Mouse (Mus musculus) MEL (cell line): ENCODE data around the gene 2610021A01Rik. TPM values are rescaled to one million over a fixed set of nuclear protein-coding genes. Genes with fewer than 3 reads are reported as not detected.

Source experiments
- DNase-seq: peaks from one replicate; pipeline ENCODE4 v3.0.0; 2011; ENCODE audit warnings: low read depth, low spot score
- H3K27ac ChIP-seq: 2 replicates; pipeline ENCODE4 v1.5.1; 2012; ENCODE audit warnings: low read depth, mild to moderate bottlenecking, control low read depth, low read length, moderate library complexity; ENCODE audit not compliant: control insufficient read depth
- H3K27me3 ChIP-seq, 2 experiments: fragments of 150-350 bp in 1 of 2; sonication (generic) in 1 of 2; 2 replicates each; pipeline ENCODE4 v1.6.1; 2012; ENCODE audit warnings: low read length in 2 of 2, mild to moderate bottlenecking in 2 of 2, improper control_type of control experiment in 1 of 2, moderate library complexity in 1 of 2; ENCODE audit not compliant: insufficient read depth in 2 of 2, control insufficient read depth in 1 of 2
- H3K36me3 ChIP-seq, 2 experiments: 2 replicates each; pipeline ENCODE4 v1.6.1; 2012 to 2014; ENCODE audit warnings: low read length in 2 of 2, improper control_type of control experiment in 1 of 2, inconsistent platforms in 1 of 2, mild to moderate bottlenecking in 1 of 2; ENCODE audit not compliant: insufficient read depth in 2 of 2, control insufficient read depth in 1 of 2
- H3K4me1 ChIP-seq, 2 experiments: fragments of 150-350 bp in 1 of 2; sonication (generic) in 1 of 2; 2 replicates each; pipeline ENCODE4 v1.6.1; 2012; ENCODE audit warnings: low read length in 2 of 2, improper control_type of control experiment in 1 of 2, mild to moderate bottlenecking in 1 of 2; ENCODE audit not compliant: insufficient read depth in 2 of 2, control insufficient read depth in 1 of 2
- H3K4me3 ChIP-seq, 2 experiments: fragments of 150-350 bp in 1 of 2; sonication (generic) in 1 of 2; 2 replicates each; pipeline ENCODE4 v1.5.1; 2012; ENCODE audit warnings: low read depth in 2 of 2, low read length in 2 of 2, mild to moderate bottlenecking in 2 of 2, moderate library complexity in 2 of 2, control low read depth in 1 of 2, improper control_type of control experiment in 1 of 2; ENCODE audit not compliant: control insufficient read depth in 1 of 2, insufficient read depth in 1 of 2
- H3K79me2 ChIP-seq: 2 replicates; pipeline ENCODE4 v1.6.1; 2012; ENCODE audit warnings: mild to moderate bottlenecking, low read length, moderate library complexity; ENCODE audit not compliant: control insufficient read depth, poor library complexity, insufficient read depth
- H3K9ac ChIP-seq: 2 replicates; pipeline ENCODE4 v1.6.1; 2012; ENCODE audit warnings: low read depth, mild to moderate bottlenecking, control low read depth, low read length, moderate library complexity; ENCODE audit not compliant: control insufficient read depth, poor library complexity, severe bottlenecking
- H3K9me3 ChIP-seq: fragments of 150-350 bp; sonication (generic); replicated peaks from 2 replicates; pipeline ENCODE4 v1.6.1; 2012; ENCODE audit warnings: mild to moderate bottlenecking, low read length, improper control_type of control experiment, moderate library complexity; ENCODE audit not compliant: insufficient read depth
- CHD1 ChIP-seq: IDR thresholded peaks from 2 replicates; pipeline ENCODE4 v1.6.1; 2012; ENCODE audit warnings: low read depth, mild to moderate bottlenecking, inconsistent platforms, low read length, improper control_type of control experiment
- CTCF ChIP-seq, 3 experiments: IDR thresholded peaks in 2 of 3; conservative IDR thresholded peaks in 1 of 3; 2 replicates each; pipeline ENCODE4 v1.5.1; 2011 to 2012; ENCODE audit warnings: low read length in 3 of 3, low read depth in 2 of 3, mild to moderate bottlenecking in 2 of 3, improper control_type of control experiment in 1 of 3, inconsistent platforms in 1 of 3, mixed read lengths in 1 of 3, moderate library complexity in 1 of 3; ENCODE audit not compliant: control insufficient read depth in 1 of 3, insufficient read depth in 1 of 3, poor library complexity in 1 of 3, severe bottlenecking in 1 of 3
- E2F4 ChIP-seq: IDR thresholded peaks from 2 replicates; pipeline ENCODE4 v1.6.1; 2011; ENCODE audit warnings: low read depth, low read length, improper control_type of control experiment, borderline replicate concordance
- EP300 ChIP-seq, 2 experiments: IDR thresholded peaks; 2 replicates each; pipeline ENCODE4 v1.6.1; 2011; ENCODE audit warnings: improper control_type of control experiment in 2 of 2, low read length in 2 of 2, low read depth in 1 of 2, mild to moderate bottlenecking in 1 of 2
- ETS1 ChIP-seq: IDR thresholded peaks from 2 replicates; pipeline ENCODE4 v1.6.1; 2012; ENCODE audit warnings: low read depth, mild to moderate bottlenecking, inconsistent platforms, low read length, improper control_type of control experiment, moderate library complexity
- GATA1 ChIP-seq: IDR thresholded peaks from 2 replicates; pipeline ENCODE4 v1.6.1; 2011; ENCODE audit warnings: low read depth, low read length, improper control_type of control experiment
- HCFC1 ChIP-seq: IDR thresholded peaks from 2 replicates; pipeline ENCODE4 v1.6.1; 2012; ENCODE audit warnings: low read depth, mild to moderate bottlenecking, inconsistent platforms, low read length, improper control_type of control experiment, moderate library complexity
- MAFK ChIP-seq: IDR thresholded peaks from 2 replicates; pipeline ENCODE4 v1.6.1; 2011; ENCODE audit warnings: low read depth, mild to moderate bottlenecking, low read length, improper control_type of control experiment, borderline replicate concordance
- MXI1 ChIP-seq: IDR thresholded peaks from 2 replicates; pipeline ENCODE4 v1.6.1; 2011; ENCODE audit warnings: mild to moderate bottlenecking, low read depth, low read length, improper control_type of control experiment
- MYC ChIP-seq: IDR thresholded peaks from 2 replicates; pipeline ENCODE4 v1.6.1; 2011; ENCODE audit warnings: low read depth, mild to moderate bottlenecking, low read length, improper control_type of control experiment, moderate library complexity
- NELFE ChIP-seq: IDR thresholded peaks from 2 replicates; pipeline ENCODE4 v1.6.1; 2011; ENCODE audit warnings: low read depth, low read length, improper control_type of control experiment
- NRF1 ChIP-seq: IDR thresholded peaks from 2 replicates; pipeline ENCODE4 v1.6.1; 2014; ENCODE audit warnings: low read depth, mild to moderate bottlenecking, inconsistent platforms, low read length, improper control_type of control experiment, moderate library complexity; ENCODE audit not compliant: poor library complexity, insufficient read depth, severe bottlenecking
- POLR2A ChIP-seq, 2 experiments: IDR thresholded peaks; 2 replicates each; pipeline ENCODE4 v1.6.1; 2011 to 2012; ENCODE audit warnings: low read length in 2 of 2, mild to moderate bottlenecking in 2 of 2, control low read depth in 1 of 2, improper control_type of control experiment in 1 of 2, low read depth in 1 of 2, moderate library complexity in 1 of 2; ENCODE audit not compliant: control insufficient read depth in 1 of 2, insufficient read depth in 1 of 2, poor library complexity in 1 of 2
- POLR2AphosphoS2 ChIP-seq: IDR thresholded peaks from 2 replicates; pipeline ENCODE4 v1.6.1; 2011; ENCODE audit warnings: low read length, improper control_type of control experiment
- POLR2AphosphoS5 ChIP-seq: IDR thresholded peaks from 2 replicates; pipeline ENCODE4 v1.6.1; 2012; ENCODE audit warnings: low read depth, borderline replicate concordance, mild to moderate bottlenecking, inconsistent platforms, low read length, moderate library complexity, mixed read lengths
- RAD21 ChIP-seq: IDR thresholded peaks from 2 replicates; pipeline ENCODE4 v1.6.1; 2011; ENCODE audit warnings: mild to moderate bottlenecking, low read depth, low read length, improper control_type of control experiment
- SIN3A ChIP-seq: IDR thresholded peaks from 2 replicates; pipeline ENCODE4 v1.6.1; 2012; ENCODE audit warnings: low read length, improper control_type of control experiment, inconsistent platforms
- SMC3 ChIP-seq: IDR thresholded peaks from 2 replicates; pipeline ENCODE4 v1.6.1; 2011; ENCODE audit warnings: low read depth, low read length, improper control_type of control experiment
- TAL1 ChIP-seq: IDR thresholded peaks from 2 replicates; pipeline ENCODE4 v1.6.1; 2012; ENCODE audit warnings: mild to moderate bottlenecking, inconsistent platforms, low read length, moderate library complexity, mixed read lengths
- TBP ChIP-seq: IDR thresholded peaks from 2 replicates; pipeline ENCODE4 v1.8.0; 2011; ENCODE audit warnings: low read depth, low read length, improper control_type of control experiment
- TCF12 ChIP-seq: IDR thresholded peaks from 2 replicates; pipeline ENCODE4 v1.6.1; 2014; ENCODE audit warnings: low read depth, mild to moderate bottlenecking, inconsistent platforms, low read length, improper control_type of control experiment, moderate library complexity
- USF1 ChIP-seq: IDR thresholded peaks from 2 replicates; pipeline ENCODE4 v1.6.1; 2014; ENCODE audit warnings: low read depth, mild to moderate bottlenecking, inconsistent platforms, low read length, improper control_type of control experiment, moderate library complexity
- USF2 ChIP-seq, 2 experiments: IDR thresholded peaks; 2 replicates each; pipeline ENCODE4 v1.6.1; 2011 to 2012; ENCODE audit warnings: improper control_type of control experiment in 2 of 2, low read length in 2 of 2, borderline replicate concordance in 1 of 2, inconsistent platforms in 1 of 2, low read depth in 1 of 2, mild to moderate bottlenecking in 1 of 2; ENCODE audit not compliant: insufficient read depth in 1 of 2
- ZC3H11A ChIP-seq: IDR thresholded peaks from 2 replicates; pipeline ENCODE4 v1.6.1; 2012; ENCODE audit warnings: low read depth, mild to moderate bottlenecking, inconsistent platforms, low read length, improper control_type of control experiment
- ZKSCAN1 ChIP-seq: IDR thresholded peaks from 2 replicates; pipeline ENCODE4 v1.6.1; 2012; ENCODE audit warnings: low read depth, mild to moderate bottlenecking, inconsistent platforms, low read length, improper control_type of control experiment, moderate library complexity
- ZMIZ1 ChIP-seq: IDR thresholded peaks from 2 replicates; pipeline ENCODE4 v1.6.1; 2012; ENCODE audit warnings: low read depth, mild to moderate bottlenecking, inconsistent platforms, low read length, improper control_type of control experiment, moderate library complexity
- polyA plus RNA-seq, 2 experiments: library from polyadenylated mRNA; stranded (reverse) in 1 of 2; unstranded in 1 of 2; fragments of >175 nt in 1 of 2; fragments of >200 nt in 1 of 2; gene quantifications; 2 replicates each; pipeline versions ENCODE4 v1.2.1 to v1.2.4; 2012; ENCODE audit warnings: low replicate concordance in 2 of 2, low read depth in 1 of 2; ENCODE audit not compliant: insufficient read length in 2 of 2, insufficient read depth in 1 of 2, missing spikeins in 1 of 2
- total RNA-seq: library from RNA; depleted of rRNA; stranded (reverse); fragments of 300-350 nt; gene quantifications from 2 replicates; pipeline ENCODE4 v1.2.3, GENCODE M21; 2012

The 2610021A01Rik gene
- total and polyA plus RNA-seq, 3 experiments = 9.7 to 291 (median 15.4) TPM

DNA sequence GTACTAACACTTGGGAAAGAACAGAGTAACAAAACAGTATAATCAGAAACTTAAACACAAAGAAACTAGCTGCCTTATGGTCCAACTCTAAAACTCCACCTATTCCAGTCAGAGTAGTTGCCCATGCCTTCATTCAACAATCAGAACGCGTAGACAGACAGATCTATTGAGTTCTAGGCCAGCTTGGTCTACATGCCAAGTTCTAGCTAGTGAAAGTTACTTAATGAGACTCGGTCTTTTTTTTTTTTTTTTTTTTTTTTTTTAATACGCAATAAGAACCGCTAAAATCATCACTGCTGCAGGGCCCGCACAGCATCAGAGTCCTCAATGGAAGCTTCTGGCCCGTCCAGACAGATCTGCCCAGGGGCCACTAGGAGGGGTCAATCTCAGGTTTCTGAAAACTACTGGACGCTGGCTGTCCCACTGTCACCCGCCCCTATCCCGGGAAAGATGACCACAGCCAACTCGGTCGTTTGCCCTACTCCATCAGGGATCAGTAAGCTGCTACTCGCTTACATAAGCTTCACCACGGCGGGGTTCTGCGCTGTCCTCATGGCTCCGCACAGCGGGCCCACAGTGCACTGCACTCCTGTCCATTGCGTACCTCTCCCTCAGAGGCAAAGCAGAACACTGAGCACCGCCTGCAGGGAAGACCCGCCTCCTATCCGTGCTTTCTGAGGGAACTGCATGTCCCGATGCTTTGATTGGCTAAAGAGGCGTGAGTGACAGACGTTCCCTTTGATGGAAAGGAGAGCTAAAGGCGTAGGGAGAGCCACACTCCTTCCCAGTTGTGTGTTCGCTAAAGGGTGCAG lies 33.6 kb downstream of the 2610021A01Rik start, which contains the start of gene Zfp788:
Zfp788 (plus strand) TSS at position 795 of the 812 bp plus-strand sequence.
- peak; percentile 95 for DNase-seq
- no peaks in the 10 kb centered on the region for H3K9me3 ChIP-seq

DNA sequence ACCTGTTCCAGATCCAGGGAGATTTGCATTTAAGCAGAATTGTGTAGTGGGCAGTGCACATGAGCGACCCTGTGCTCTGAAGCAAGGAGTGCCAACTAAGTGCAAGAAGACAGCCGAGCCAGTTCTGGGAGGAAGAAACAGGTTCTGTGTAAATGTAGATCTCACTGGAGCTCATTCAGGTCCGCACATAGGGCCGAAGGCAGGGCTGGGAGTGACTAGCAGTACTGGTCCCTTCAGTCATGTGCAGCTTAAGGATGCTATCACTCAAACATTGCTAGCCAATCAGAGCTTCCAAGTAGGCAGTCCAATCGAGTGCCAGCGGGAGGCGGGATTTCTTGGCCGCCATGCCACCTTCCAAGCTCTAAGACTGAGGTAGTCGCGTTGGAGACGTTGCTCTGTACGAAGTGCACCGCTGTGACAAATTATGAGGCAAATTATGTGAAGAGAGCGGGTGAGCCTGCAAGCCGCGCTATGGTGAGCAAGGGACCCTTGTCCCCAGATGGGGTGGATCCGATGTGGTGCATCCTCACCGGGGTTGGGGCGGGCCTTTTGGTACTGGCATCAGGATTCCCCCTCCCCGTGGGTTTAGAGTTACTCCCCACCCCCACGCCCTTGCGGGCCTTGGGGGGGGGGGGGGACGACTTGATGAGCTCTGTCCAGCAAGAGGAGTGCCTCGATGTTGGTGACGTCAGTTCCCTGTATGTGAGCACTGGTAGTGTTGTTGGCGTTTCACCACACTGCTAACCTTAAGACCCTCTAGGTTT lies 34.4 kb downstream of the 2610021A01Rik start:
- DNase-seq = peak; percentile 97
- H3K27me3 ChIP-seq = no peaks in the 10 kb centered on the region
- H3K4me1 ChIP-seq = 0 out of 4 replicates have a peak, but pooled peaks cover 0 to 4% of the 10 kb centered on the region in 2 experiments
- peak overlapping the region; percentile 96 for H3K27ac ChIP-seq
- no peaks in the 10 kb centered on the region; the same call in none of the 2 replicates for H3K79me2 ChIP-seq
- H3K9ac ChIP-seq = peak overlapping the region; percentile 80
- peaks cover 0 to 10% of the 10 kb centered on the region in 2 experiments; a peak in 2 of 4 replicates for H3K36me3 ChIP-seq
- peak overlapping the region; percentile 81 for H3K4me3 ChIP-seq
- no peaks in the 10 kb centered on the region for H3K9me3 ChIP-seq
- TF ChIP-seq HCFC1 (peak; percentile 15), CHD1 (0 out of 2 replicates have a peak, but pooled peaks have one; percentile 48), SMC3 (no peak), POLR2AphosphoS2 (no peak; the same call in none of the 2 replicates), ETS1 (peak; percentile 74), USF1 (peak; percentile 81), MAFK (no peak), E2F4 (no peak; the same call in 1 of the 2 replicates), ZC3H11A (no peak), MYC (0 out of 2 replicates have a peak, but pooled peaks have one; percentile 37), NELFE (peak; percentile 56), ZMIZ1 (no peak), SIN3A (peak; percentile 39; the same call in 1 of the 2 replicates), EP300 (IDR thresholded peaks at IDR 0.05; ENCODE audit: low read depth in 1 of 2, low read length in 2 of 2) (0 out of 4 replicates have a peak, but pooled peaks of 1 of the 2 experiments have one; percentile 1), POLR2A (IDR thresholded peaks at IDR 0.05; ENCODE audit: control insufficient read depth in 1 of 2, insufficient read depth in 1 of 2, low read depth in 1 of 2, low read length in 2 of 2, poor library complexity in 1 of 2) (peak; percentile 48 to 51; a peak in 3 of 4 replicates), CTCF (IDR thresholded peaks at IDR 0.05 in 2 of 3, conservative IDR thresholded peaks at IDR 0.05 in 1 of 3; ENCODE audit: control insufficient read depth in 1 of 3, insufficient read depth in 1 of 3, low read depth in 2 of 3, low read length in 3 of 3, poor library complexity in 1 of 3, severe bottlenecking in 1 of 3) (no peak), GATA1 (peak; percentile 53; the same call in 1 of the 2 replicates), ZKSCAN1 (no peak), MXI1 (peak; percentile 75)

More for the DNA sequence above, 33.6 kb downstream of the 2610021A01Rik start, which contains the start of gene Zfp788:
- H3K4me3 ChIP-seq = peak within 1 kb of the TSS; percentile 81
- no peaks in the 10 kb centered on the region for H3K27me3 ChIP-seq
- H3K9ac ChIP-seq = peak within 1 kb of the TSS; percentile 80
- H3K4me1 ChIP-seq = 0 out of 4 replicates have a peak, but pooled peaks cover 0 to 4% of the 10 kb centered on the region in 2 experiments
- peak within 1 kb of the TSS; percentile 96 for H3K27ac ChIP-seq
- no peaks in the 10 kb centered on the region; the same call in none of the 2 replicates for H3K79me2 ChIP-seq
- peak; percentile 32 for TF ChIP-seq RAD21
- no peak for TF ChIP-seq ZKSCAN1
- peak; percentile 41; the same call in 1 of the 2 replicates for TF ChIP-seq POLR2AphosphoS5
- 0 out of 2 replicates have a peak, but pooled peaks have one; percentile 41 for TF ChIP-seq MYC
- TF ChIP-seq POLR2AphosphoS2 = peak; percentile 41; the same call in 1 of the 2 replicates
- peak; percentile 17 to 42 (median 39); a peak in 3 of 6 replicates for TF ChIP-seq CTCF (IDR thresholded peaks at IDR 0.05 in 2 of 3, conservative IDR thresholded peaks at IDR 0.05 in 1 of 3; ENCODE audit: control insufficient read depth in 1 of 3, insufficient read depth in 1 of 3, low read depth in 2 of 3, low read length in 3 of 3, poor library complexity in 1 of 3, severe bottlenecking in 1 of 3)
- no peak for TF ChIP-seq TAL1
- TF ChIP-seq MXI1 = 0 out of 2 replicates have a peak, but pooled peaks have one; percentile 50
- peak in 1 of 2 experiments; percentile 42; a peak in 2 of 4 replicates for TF ChIP-seq POLR2A (IDR thresholded peaks at IDR 0.05; ENCODE audit: control insufficient read depth in 1 of 2, insufficient read depth in 1 of 2, low read depth in 1 of 2, low read length in 2 of 2, poor library complexity in 1 of 2)
- TF ChIP-seq SIN3A = peak; percentile 45; the same call in 1 of the 2 replicates
- peak; percentile 39; the same call in 1 of the 2 replicates for TF ChIP-seq HCFC1
- peak; percentile 55 for TF ChIP-seq TCF12
- TF ChIP-seq CHD1 = no peak; the same call in 1 of the 2 replicates
- TF ChIP-seq NELFE = peak; percentile 69
- no peak for TF ChIP-seq NRF1
- TF ChIP-seq ZMIZ1 = peak; percentile 28; the same call in 1 of the 2 replicates
- TF ChIP-seq USF2 (IDR thresholded peaks at IDR 0.05; ENCODE audit: borderline replicate concordance in 1 of 2, insufficient read depth in 1 of 2, low read depth in 1 of 2, low read length in 2 of 2) = no peak
- TF ChIP-seq TBP = peak; percentile 27; the same call in 1 of the 2 replicates
- TF ChIP-seq, all 39 proteins: peak for 13
- H3K36me3 ChIP-seq = peaks cover 0 to 10% of the 10 kb centered on the region in 2 experiments; a peak in 2 of 4 replicates
